Mouse (Mus musculus) cerebellum, postnatal 14 days (tissue): ENCODE measurements around the gene Met.
A peak's percentile ranks its signal among the peaks of the same experiment; 100 is the strongest.

Experiments
- DNase-seq, 2 experiments: peaks; one replicate each; pipeline ENCODE4 v3.0.0; 2021; ENCODE audit warnings: mixed read lengths in 2 of 2

The Met gene

GRCm38 (mm10) chr6:17463434-17464280 is at the start of gene Met:
Gene Met (plus strand): TSS chr6:17463800.
- DNase-seq, result peak; percentile 12 to 13

- no peak for DNase-seq
These were observed 45.4 kb upstream of the Met start for GRCm38 (mm10) chr6:17418226-17418625.

GRCm38 (mm10) chr6:17422432-17422831 is 41.2 kb upstream of the Met start:
- no peak for DNase-seq

- DNase-seq, result no peak
These were observed 34.6 kb upstream of the Met start for GRCm38 (mm10) chr6:17429041-17429440.

GRCm38 (mm10) chr6:17429611-17430010 is 34.0 kb upstream of the Met start:
- no peak for DNase-seq

GRCm38 (mm10) chr6:17443311-17443710 is 20.3 kb upstream of the Met start:
- DNase-seq, result no peak

- DNase-seq, result no peak
These were observed 12.3 kb upstream of the Met start for GRCm38 (mm10) chr6:17451305-17451704.

- DNase-seq, result no peak
These were observed 8.5 kb upstream of the Met start for GRCm38 (mm10) chr6:17455116-17455515.

GRCm38 (mm10) chr6:17459561-17459960 is 4.0 kb upstream of the Met start:
- DNase-seq, result no peak

- no peak for DNase-seq
These were observed 2.2 kb upstream of the Met start for GRCm38 (mm10) chr6:17461435-17461834.

- DNase-seq, result peak in 1 of 2 experiments; percentile 15
These were observed 853 bp downstream of the Met start for GRCm38 (mm10) chr6:17464281-17465025.

GRCm38 (mm10) chr6:17466526-17466925 is 2.9 kb downstream of the Met start:
- DNase-seq, result no peak

- no peak for DNase-seq
These were observed 5.4 kb downstream of the Met start for GRCm38 (mm10) chr6:17468993-17469392.

- no peak for DNase-seq
These were observed 9.5 kb downstream of the Met start for GRCm38 (mm10) chr6:17473128-17473527.

- DNase-seq, result no peak
These were observed 14.2 kb downstream of the Met start for GRCm38 (mm10) chr6:17477823-17478222.

- DNase-seq, result no peak
These were observed 14.7 kb downstream of the Met start for GRCm38 (mm10) chr6:17478252-17478651.

GRCm38 (mm10) chr6:17478838-17479570 is 15.4 kb downstream of the Met start:
- no peak for DNase-seq

- DNase-seq, result no peak
These were observed 17.5 kb downstream of the Met start for GRCm38 (mm10) chr6:17481068-17481467.

- DNase-seq, result no peak
These were observed 21.6 kb downstream of the Met start for GRCm38 (mm10) chr6:17485244-17485643.

GRCm38 (mm10) chr6:17485782-17486181 is 22.2 kb downstream of the Met start:
- DNase-seq, result no peak

GRCm38 (mm10) chr6:17488291-17488817 is 24.8 kb downstream of the Met start:
- DNase-seq, result no peak

GRCm38 (mm10) chr6:17490786-17491185 is 27.2 kb downstream of the Met start:
- DNase-seq, result no peak

- DNase-seq, result no peak
These were observed 27.9 kb downstream of the Met start for GRCm38 (mm10) chr6:17491502-17491901.
